Mouse (Mus musculus): ENCODE measurements at regions not wholly inside any gene's neighbourhood (a gene's known extent, or its start where the extent isn't known, plus 50 kb on each side); places are given as distances from the start of the nearest gene placed in this dataset.

GRCm38 (mm10) chr8:89738657-89739056 lies 609.5 kb downstream of the Tox3 start:
- no peak overlapping the region for H3K27ac ChIP-seq (ENCODE audit: insufficient read depth, low read depth)
- H3K79me2 ChIP-seq (replicated peaks; ENCODE audit: control insufficient read depth, extremely low read depth, insufficient read depth, poor library complexity, severe bottlenecking): no peaks in the 10 kb centered on the region
- H3K4me1 ChIP-seq (ENCODE audit: control insufficient read depth in 1 of 2, insufficient read depth in 2 of 2): no peaks in the 10 kb centered on the region
- no peak for TF ChIP-seq CHD1 (IDR thresholded peaks at IDR 0.05; ENCODE audit: low read depth, low read length)
- TF ChIP-seq MAX (IDR thresholded peaks at IDR 0.05; ENCODE audit: low read length): no peak
- TF ChIP-seq ZC3H11A (IDR thresholded peaks at IDR 0.05; ENCODE audit: low read depth, low read length): no peak
- dilution Hi-C loops (cut with MboI; ENCODE audit: extremely low pct_ligation_motif_present, extremely low pct_unique_long_range_greater_than_20kb, low sequenced_read_pairs) (no loop called here), in situ Hi-C loops (cut with MboI; ENCODE audit: low pct_ligation_motif_present, low pct_unique_long_range_greater_than_20kb, low sequenced_read_pairs) (no loop called here)
- no peaks in the 10 kb centered on the region for H3K27me3 ChIP-seq (replicated peaks)
- H3K4me2 ChIP-seq (ENCODE audit: insufficient read depth, low read depth, poor library complexity, severe bottlenecking): no peak overlapping the region
- no peak for DNase-seq (ENCODE audit: extremely low read depth)
- peaks cover 40% of the 10 kb centered on the region for H3K9me3 ChIP-seq (replicated peaks; ENCODE audit: low read length)
- H3K9ac ChIP-seq (ENCODE audit: insufficient read depth, low read depth): no peak overlapping the region
- H3K4me3 ChIP-seq (replicated peaks in 1 of 3; ENCODE audit: low read depth in 2 of 3, low read length in 2 of 3, poor library complexity in 1 of 3): no peak overlapping the region
- no peaks in the 10 kb centered on the region for H3K36me3 ChIP-seq (replicated peaks in 1 of 2; ENCODE audit: control insufficient read depth in 1 of 2, insufficient read depth in 1 of 2, low read length in 1 of 2)

GRCm38 (mm10) chr8:89737636-89738035 lies 610.5 kb downstream of the Tox3 start:
- Histone ChIP-seq H3K4me2 (ENCODE audit: insufficient read depth, low read depth, poor library complexity, severe bottlenecking) (no peak overlapping the region), H3K36me3 (replicated peaks in 1 of 2; ENCODE audit: control insufficient read depth in 1 of 2, insufficient read depth in 1 of 2, low read length in 1 of 2) (no peaks in the 10 kb centered on the region), H3K79me2 (replicated peaks; ENCODE audit: control insufficient read depth, extremely low read depth, insufficient read depth, poor library complexity, severe bottlenecking) (no peaks in the 10 kb centered on the region), H3K27me3 (replicated peaks) (no peaks in the 10 kb centered on the region), H3K4me3 (replicated peaks in 1 of 3; ENCODE audit: low read depth in 2 of 3, low read length in 2 of 3, poor library complexity in 1 of 3) (no peak overlapping the region), H3K4me1 (ENCODE audit: control insufficient read depth in 1 of 2, insufficient read depth in 2 of 2) (no peaks in the 10 kb centered on the region), H3K9ac (ENCODE audit: insufficient read depth, low read depth) (no peak overlapping the region), H3K27ac (ENCODE audit: insufficient read depth, low read depth) (no peak overlapping the region), H3K9me3 (replicated peaks; ENCODE audit: low read length) (peaks cover 41% of the 10 kb centered on the region)
- dilution Hi-C loops (cut with MboI; ENCODE audit: extremely low pct_ligation_motif_present, extremely low pct_unique_long_range_greater_than_20kb, low sequenced_read_pairs): no loop called here
- no peak for TF ChIP-seq NRF1 (IDR thresholded peaks at IDR 0.05; ENCODE audit: low read depth, low read length)
- no peak for TF ChIP-seq MAZ (IDR thresholded peaks at IDR 0.05; ENCODE audit: low read depth, low read length)
- TF ChIP-seq E2F4 (IDR thresholded peaks at IDR 0.05; ENCODE audit: insufficient replicate concordance, low read depth, low read length): no peak
- no peak for TF ChIP-seq MEF2A (IDR thresholded peaks at IDR 0.05; ENCODE audit: borderline replicate concordance, low read depth, low read length)
- TF ChIP-seq CTCF (conservative IDR thresholded peaks at IDR 0.05 in 1 of 2, IDR thresholded peaks at IDR 0.05 in 1 of 2; ENCODE audit: low read depth in 2 of 2, low read length in 2 of 2): no peak
- TF ChIP-seq RCOR1 (conservative IDR thresholded peaks at IDR 0.05; ENCODE audit: low read depth, low read length): no peak
- TF ChIP-seq KAT2A (IDR thresholded peaks at IDR 0.05; ENCODE audit: insufficient replicate concordance, low read length): no peak
- no peak for TF ChIP-seq MAFK (IDR thresholded peaks at IDR 0.05; ENCODE audit: insufficient replicate concordance, low read length)
- no peak for TF ChIP-seq CHD2 (IDR thresholded peaks at IDR 0.05; ENCODE audit: low read length)
- TF ChIP-seq JUN (IDR thresholded peaks at IDR 0.05; ENCODE audit: insufficient read depth, low read depth, low read length): no peak
- TF ChIP-seq ETS1 (conservative IDR thresholded peaks at IDR 0.05; ENCODE audit: low read depth, low read length): no peak
- no peak for TF ChIP-seq MXI1 (IDR thresholded peaks at IDR 0.05; ENCODE audit: low read depth, low read length)
- in situ Hi-C loops (cut with MboI; ENCODE audit: low pct_ligation_motif_present, low pct_unique_long_range_greater_than_20kb, low sequenced_read_pairs): no loop called here
- no peak for DNase-seq (ENCODE audit: extremely low read depth)

DNA sequence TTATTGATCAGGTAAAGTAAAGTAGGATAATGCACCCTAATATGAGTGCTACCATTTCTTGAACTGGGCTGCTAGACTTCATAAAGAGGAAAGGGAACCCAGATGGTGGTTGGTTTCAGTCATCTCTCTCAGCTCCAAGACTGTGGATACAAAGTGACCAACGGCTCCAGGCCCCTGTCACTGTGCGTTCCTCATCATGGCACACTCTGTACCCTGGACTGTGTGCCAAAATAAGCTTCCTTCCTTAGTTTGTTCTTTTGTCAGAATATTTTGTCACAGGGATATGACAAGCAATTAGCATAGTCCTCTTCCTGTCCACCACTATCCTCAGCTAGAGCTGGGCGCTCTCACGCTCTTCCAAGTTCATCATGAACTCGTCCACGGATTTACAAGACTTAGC lies 620.9 kb downstream of the Tox3 start:
- DNase-seq (ENCODE audit: extremely low read depth): no peak
- H3K9me3 ChIP-seq (replicated peaks; ENCODE audit: low read length): peaks cover 19% of the 10 kb centered on the region
- no peaks in the 10 kb centered on the region for H3K4me1 ChIP-seq (ENCODE audit: control insufficient read depth in 1 of 2, insufficient read depth in 2 of 2)
- no peak for TF ChIP-seq RAD21 (IDR thresholded peaks at IDR 0.05; ENCODE audit: low read depth, low read length)
- TF ChIP-seq MYC (IDR thresholded peaks at IDR 0.05; ENCODE audit: low read depth, low read length): no peak
- no peak for TF ChIP-seq CHD1 (IDR thresholded peaks at IDR 0.05; ENCODE audit: low read depth, low read length)
- no peak for TF ChIP-seq SMC3 (IDR thresholded peaks at IDR 0.05; ENCODE audit: low read depth, low read length)
- no peak for TF ChIP-seq ETS1 (conservative IDR thresholded peaks at IDR 0.05; ENCODE audit: low read depth, low read length)
- no peak for TF ChIP-seq NRF1 (IDR thresholded peaks at IDR 0.05; ENCODE audit: low read depth, low read length)
- no peak for TF ChIP-seq MEF2A (IDR thresholded peaks at IDR 0.05; ENCODE audit: borderline replicate concordance, low read depth, low read length)
- TF ChIP-seq JUN (IDR thresholded peaks at IDR 0.05; ENCODE audit: insufficient read depth, low read depth, low read length): no peak
- no peak for TF ChIP-seq TBP (conservative IDR thresholded peaks at IDR 0.05; ENCODE audit: low read depth, low read length)
- no peak for TF ChIP-seq EP300 (IDR thresholded peaks at IDR 0.05; ENCODE audit: low read length)
- no peak for TF ChIP-seq POLR2A (IDR thresholded peaks at IDR 0.05; ENCODE audit: low read depth, low read length)
- no peak for TF ChIP-seq POLR2AphosphoS2 (IDR thresholded peaks at IDR 0.05; ENCODE audit: low read depth, low read length)
- no peak for TF ChIP-seq HCFC1 (IDR thresholded peaks at IDR 0.05; ENCODE audit: low read depth, low read length)
- no peak for TF ChIP-seq UBTF (IDR thresholded peaks at IDR 0.05; ENCODE audit: low read depth, low read length)
- dilution Hi-C loops (cut with MboI; ENCODE audit: extremely low pct_ligation_motif_present, extremely low pct_unique_long_range_greater_than_20kb, low sequenced_read_pairs) (no loop called here), in situ Hi-C loops (cut with MboI; ENCODE audit: low pct_ligation_motif_present, low pct_unique_long_range_greater_than_20kb, low sequenced_read_pairs) (no loop called here)
- H3K36me3 ChIP-seq (replicated peaks in 1 of 2; ENCODE audit: control insufficient read depth in 1 of 2, insufficient read depth in 1 of 2, low read length in 1 of 2): no peaks in the 10 kb centered on the region
- no peaks in the 10 kb centered on the region for H3K27me3 ChIP-seq (replicated peaks)
- H3K4me2 ChIP-seq (ENCODE audit: insufficient read depth, low read depth, poor library complexity, severe bottlenecking): no peak overlapping the region
- no peak overlapping the region for H3K4me3 ChIP-seq (replicated peaks in 1 of 3; ENCODE audit: low read depth in 2 of 3, low read length in 2 of 3, poor library complexity in 1 of 3)
- no peak overlapping the region for H3K27ac ChIP-seq (ENCODE audit: insufficient read depth, low read depth)
- no peaks in the 10 kb centered on the region for H3K79me2 ChIP-seq (replicated peaks; ENCODE audit: control insufficient read depth, extremely low read depth, insufficient read depth, poor library complexity, severe bottlenecking)
- no peak overlapping the region for H3K9ac ChIP-seq (ENCODE audit: insufficient read depth, low read depth)
